Mouse (Mus musculus) liver, embryonic 12.5 days (tissue): Measurements from ENCODE around the gene Olfr655. TPM values are rescaled to one million over a fixed set of nuclear protein-coding genes. Genes with fewer than 3 reads are reported as not detected.

Experiments used
- ATAC-seq: fragments of 200-750 bp; cut with Nextera tagmentation; 2 replicates; pipeline ENCODE4 v1.8.0; 2017; ENCODE audit warnings: moderate number of reproducible peaks, mild to moderate bottlenecking, moderate library complexity
- H3K27ac ChIP-seq: fragments of 300-500 bp; sonication (generic); 2 replicates; pipeline ENCODE4 v1.5.1; 2016; ENCODE audit warnings: mild to moderate bottlenecking
- H3K27me3 ChIP-seq: fragments of 300-500 bp; sonication (generic); replicated peaks from 2 replicates; pipeline ENCODE4 v1.6.1; 2016; ENCODE audit warnings: mild to moderate bottlenecking, moderate library complexity
- H3K36me3 ChIP-seq: fragments of 300-500 bp; sonication (generic); 2 replicates; pipeline ENCODE4 v1.6.1; 2016; ENCODE audit warnings: mild to moderate bottlenecking, moderate library complexity
- H3K4me1 ChIP-seq: fragments of 300-500 bp; sonication (generic); 2 replicates; pipeline ENCODE4 v1.6.1; 2016
- H3K4me2 ChIP-seq: fragments of 300-500 bp; sonication (generic); 2 replicates; pipeline ENCODE4 v1.6.1; 2016; ENCODE audit warnings: mild to moderate bottlenecking, moderate library complexity
- H3K4me3 ChIP-seq: fragments of 300-500 bp; sonication (generic); 2 replicates; pipeline ENCODE4 v1.5.1; 2016; ENCODE audit warnings: mild to moderate bottlenecking, moderate library complexity
- H3K9ac ChIP-seq: fragments of 300-500 bp; sonication (generic); 2 replicates; pipeline ENCODE4 v1.6.1; 2016; ENCODE audit warnings: mild to moderate bottlenecking, moderate library complexity
- H3K9me3 ChIP-seq: fragments of 300-500 bp; sonication (generic); replicated peaks from 2 replicates; pipeline ENCODE4 v1.6.1; 2016; ENCODE audit warnings: mild to moderate bottlenecking, moderate library complexity
- WGBS: fragments of 180-500 bp; shearing (Covaris S2); methylation state at CpG from one replicate; pipeline ENCODE4 v1.1.7; 2016; ENCODE audit not compliant: insufficient replicate concordance; 5-methylcytosine and 5-hydroxymethylcytosine counted together
- polyA plus RNA-seq: library from polyadenylated mRNA; unstranded; fragments of >200 nt; fragmentation: Nextera tagmentation; extraction: Ambion mirVana; gene quantifications from 2 replicates; pipeline ENCODE4 v1.2.1, GENCODE M21; 2016

Olfr655 gene
- polyA plus RNA-seq, 1 experiment from 2014 or later = not detected

DNA sequence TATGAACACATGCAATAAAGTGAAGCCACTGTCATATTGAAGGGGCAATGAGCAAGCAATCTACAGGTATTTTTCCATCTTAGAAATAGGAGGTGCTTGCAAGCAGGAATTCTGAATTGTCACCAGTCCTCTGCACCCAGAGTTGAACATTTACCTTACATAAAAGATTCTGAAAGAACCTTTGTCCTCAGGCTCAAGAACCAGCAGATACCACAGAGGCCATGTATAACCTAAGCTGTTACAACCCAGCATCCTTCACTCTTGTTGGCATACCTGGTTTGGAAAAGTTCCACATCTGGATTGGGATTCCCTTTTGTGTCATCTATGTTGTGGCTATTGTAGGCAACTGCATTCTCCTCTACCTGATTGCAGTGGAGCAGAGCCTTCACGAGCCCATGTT lies 48.9 kb downstream of the Olfr655 start:
- no peak for ATAC-seq
- no peak overlapping the region for H3K9ac ChIP-seq
- no peaks in the 10 kb centered on the region for H3K36me3 ChIP-seq
- H3K4me3 ChIP-seq = no peak overlapping the region
- no peak overlapping the region for H3K4me2 ChIP-seq
- H3K4me1 ChIP-seq = no peaks in the 10 kb centered on the region
- no peak overlapping the region for H3K27ac ChIP-seq
- no peaks in the 10 kb centered on the region for H3K27me3 ChIP-seq
- H3K9me3 ChIP-seq = no peaks in the 10 kb centered on the region
- WGBS = 52% methylated on average over 1 of the region's 1 CpGs

DNA sequence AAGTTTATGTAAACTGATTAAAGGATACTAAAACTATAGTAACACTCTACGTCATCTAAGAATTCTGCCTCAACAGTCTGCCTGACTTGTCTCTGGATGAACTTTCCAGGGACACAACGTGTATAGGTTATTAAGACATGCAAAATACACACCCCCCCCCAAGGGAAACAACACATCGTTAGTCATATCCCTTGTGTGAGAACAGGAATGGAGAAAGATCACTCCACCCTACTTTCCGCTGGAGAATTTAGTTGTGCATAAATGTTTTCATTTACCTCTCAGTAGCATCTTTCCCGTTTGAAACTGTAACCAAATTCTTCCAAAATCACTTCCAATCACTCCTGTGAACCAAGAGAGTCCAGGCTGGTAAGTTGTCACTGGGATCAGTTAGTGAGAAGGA lies 51.7 kb downstream of the Olfr655 start, which contains the start of gene Olfr651:
TSS of gene Olfr651 (plus strand) at position 301 of the 400 bp plus-strand sequence.
- Histone ChIP-seq H3K9me3 (no peaks in the 10 kb centered on the region), H3K36me3 (no peaks in the 10 kb centered on the region), H3K4me2 (no peak within 1 kb of the TSS), H3K4me3 (no peak within 1 kb of the TSS), H3K27ac (no peak within 1 kb of the TSS), H3K4me1 (no peaks in the 10 kb centered on the region), H3K9ac (no peak within 1 kb of the TSS), H3K27me3 (no peaks in the 10 kb centered on the region)
- WGBS = 64% methylated on average over 5 of the region's 5 CpGs
- no peak for ATAC-seq

Other genes with a start within 250 kb of the Olfr655 start
- 1.2 and 1.4 TPM in 2 replicates for gene Trim12c, start 248.4 kb downstream of the Olfr655 start, polyA plus RNA-seq
- 0.11 TPM in 1 of 2 replicates, not detected in the other for gene Trim30b, start 231.9 kb downstream of the Olfr655 start, polyA plus RNA-seq
- 0.14 and 0.20 TPM in 2 replicates for gene Trim30c, start 200.9 kb downstream of the Olfr655 start, polyA plus RNA-seq
- gene Trim30a, start 136.6 kb downstream of the Olfr655 start, polyA plus RNA-seq = 1.2 and 1.3 TPM in 2 replicates
- gene Trim30d, start 93.9 kb downstream of the Olfr655 start, polyA plus RNA-seq = 0.42 and 0.43 TPM in 2 replicates
- gene Olfr651, start 51.6 kb downstream of the Olfr655 start, polyA plus RNA-seq = not detected in 2 replicates
- gene Olfr652, start 40.9 kb downstream of the Olfr655 start, polyA plus RNA-seq = not detected in 2 replicates
- gene Olfr653, start 24.5 kb downstream of the Olfr655 start, polyA plus RNA-seq = not detected in 2 replicates
- gene Olfr654, start 14.8 kb downstream of the Olfr655 start, polyA plus RNA-seq = not detected in 2 replicates
- gene Olfr656, start 12.2 kb upstream of the Olfr655 start, polyA plus RNA-seq = not detected in 2 replicates
- gene Olfr657, start 23.0 kb upstream of the Olfr655 start, polyA plus RNA-seq = not detected in 2 replicates
- not detected in 2 replicates for gene Olfr658, start 45.5 kb upstream of the Olfr655 start, polyA plus RNA-seq
- gene Olfr659, start 65.0 kb upstream of the Olfr655 start, polyA plus RNA-seq = not detected in 2 replicates
- gene Olfr661, start 84.7 kb upstream of the Olfr655 start, polyA plus RNA-seq = not detected in 2 replicates
- not detected in 2 replicates for gene Usp17le, start 175.7 kb upstream of the Olfr655 start, polyA plus RNA-seq
- not detected in 2 replicates for gene Usp17lb, start 240.8 kb upstream of the Olfr655 start, polyA plus RNA-seq